ENCODE assay signal across 17 mouse cellular contexts in the genomic region with DNA sequence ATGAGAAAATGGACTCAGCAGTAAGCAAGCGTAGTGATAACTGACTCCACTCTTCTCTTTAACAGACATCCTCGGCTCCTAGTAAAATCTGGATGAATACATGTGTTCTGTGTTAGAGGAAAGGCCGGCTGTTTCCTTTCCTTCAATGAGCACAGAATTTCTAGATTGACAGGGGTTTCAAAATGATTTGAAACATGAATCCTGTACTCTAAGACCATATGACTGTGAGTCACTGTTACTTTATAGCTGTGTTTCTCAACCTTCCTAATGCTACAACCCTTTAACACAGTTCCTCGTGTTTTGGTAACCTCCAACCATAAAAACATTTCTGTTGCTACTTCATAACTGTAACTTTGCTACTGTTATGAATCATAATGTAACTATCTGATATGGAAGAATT. TPM values are rescaled to one million over a fixed set of nuclear protein-coding genes. Genes with fewer than 3 reads are reported as not detected.
DNase-seq lines count a peak whose midpoint lies in the region; ATAC-seq and TF ChIP-seq lines count a peak whose summit lies in the region.
"Had no signal": no experiment of that assay in that cellular context is flagged by ENCODE, and none has a peak within 500 bp of the region (broad histone marks: within the 10 kb centered on the region; RNA-seq: fewer than 3 reads in every experiment).

No protein-coding gene starts in this region.

- WGBS in lung, postnatal 0 days: 63% methylated on average over 4 of the region's 4 CpGs

- H3K9ac ChIP-seq in lung, postnatal 0 days (replicated peaks; ENCODE audit: low read depth): no peak overlapping the region
- H3K9ac ChIP-seq: forebrain, embryonic 13.5 days; hindbrain, embryonic 15.5 days had no signal

- H3ac ChIP-seq in myocyte (ENCODE audit: control insufficient read depth, insufficient read length): no peak overlapping the region

- TF ChIP-seq EP300 in lung, postnatal 0 days (IDR thresholded peaks at IDR 0.05): no peak

- no peak overlapping the region for H3K4me3 ChIP-seq in lung, postnatal 0 days (ENCODE audit: low read depth, low read length)
- H3K4me3 ChIP-seq in embryonic fibroblast, embryonic 13.5 days (ENCODE audit: insufficient read depth, low read length): no peak overlapping the region
- H3K4me3 ChIP-seq in myocyte: no peak overlapping the region
- H3K4me3 ChIP-seq: forebrain, embryonic 13.5 days; heart, embryonic 10.5 days; hindbrain, embryonic 15.5 days had no signal

- TF ChIP-seq POLR2A in embryonic fibroblast, embryonic 13.5 days (IDR thresholded peaks at IDR 0.05; ENCODE audit: low read depth, low read length): no peak
- TF ChIP-seq POLR2A in myocyte (IDR thresholded peaks at IDR 0.05; ENCODE audit: insufficient read length, low read depth): no peak

- no peaks in the 10 kb centered on the region for H3K79me2 ChIP-seq in myocyte (ENCODE audit: control insufficient read depth, insufficient read depth)

- ATAC-seq in lung, postnatal 0 days: no peak
- ATAC-seq: forebrain, embryonic 13.5 days; midbrain, embryonic 16.5 days had no signal

- no peaks in the 10 kb centered on the region for H3K4me1 ChIP-seq in lung, postnatal 0 days (ENCODE audit: insufficient read depth, low read depth, low read length)
- H3K4me1 ChIP-seq in embryonic fibroblast, embryonic 13.5 days (ENCODE audit: control insufficient read depth, insufficient read depth, low read length): peaks cover 5% of the 10 kb centered on the region
- H3K4me1 ChIP-seq: forebrain, embryonic 13.5 days; heart, embryonic 10.5 days; hindbrain, embryonic 15.5 days had no signal

- H3K27ac ChIP-seq in lung, postnatal 0 days (ENCODE audit: low read length): no peak overlapping the region
- peak overlapping the region; percentile 99 for H3K27ac ChIP-seq in embryonic fibroblast, embryonic 13.5 days (ENCODE audit: insufficient read depth, low read length)
- H3K27ac ChIP-seq: forebrain, embryonic 13.5 days; heart, embryonic 10.5 days; hindbrain, embryonic 15.5 days had no signal

- no peak for TF ChIP-seq CTCF in lung, postnatal 0 days (IDR thresholded peaks at IDR 0.05)
- no peak for TF ChIP-seq CTCF in embryonic fibroblast, embryonic 13.5 days (IDR thresholded peaks at IDR 0.05; ENCODE audit: borderline replicate concordance, insufficient read depth, low read length)

- no peaks in the 10 kb centered on the region for H3K9me3 ChIP-seq in lung, postnatal 0 days (ENCODE audit: low read length)
- H3K9me3 ChIP-seq: forebrain, embryonic 13.5 days; heart, embryonic 10.5 days; hindbrain, embryonic 15.5 days had no signal

- no peaks in the 10 kb centered on the region for H3K36me3 ChIP-seq in lung, postnatal 0 days (ENCODE audit: insufficient read depth, low read length)
- no peaks in the 10 kb centered on the region for H3K36me3 ChIP-seq in myocyte (ENCODE audit: control insufficient read depth, insufficient read depth)
- H3K36me3 ChIP-seq: heart, embryonic 10.5 days; hindbrain, embryonic 15.5 days had no signal

- H3K27me3 ChIP-seq in lung, postnatal 0 days (replicated peaks; ENCODE audit: insufficient read depth, low read length): no peaks in the 10 kb centered on the region
- no peaks in the 10 kb centered on the region for H3K27me3 ChIP-seq in myocyte (ENCODE audit: control insufficient read depth, insufficient read depth, insufficient read length)
- H3K27me3 ChIP-seq: forebrain, embryonic 13.5 days; hindbrain, embryonic 15.5 days had no signal

- peak; percentile 9 for DNase-seq in embryo, embryonic 11 days
- no peak for DNase-seq in embryo, embryonic 9.5 days (ENCODE audit: extremely low spot score)
- DNase-seq in lung, postnatal 0 days (ENCODE audit: low spot score): peak; percentile 47
- no peak for DNase-seq in lung, postnatal 14 days
- no peak for DNase-seq in frontal cortex, postnatal 10 days (ENCODE audit: low spot score in 2 of 2)
- DNase-seq in heart, postnatal 4 days: no peak
- DNase-seq: kidney, adult 11 months had no signal

- H3K4me2 ChIP-seq in lung, postnatal 0 days (replicated peaks; ENCODE audit: low read depth, low read length): no peak overlapping the region
- peak overlapping the region; percentile 87 for H3K4me2 ChIP-seq in myocyte (ENCODE audit: low read depth)
- H3K4me2 ChIP-seq: forebrain, embryonic 13.5 days; hindbrain, embryonic 15.5 days had no signal

TF ChIP-seq in myocyte, 11 proteins besides CTCF, POLR2A, EP300 and RAD21:
- TF ChIP-seq TCF12 (IDR thresholded peaks at IDR 0.05; ENCODE audit: insufficient read depth, poor library complexity, severe bottlenecking): no peak
- TF ChIP-seq MAX (IDR thresholded peaks at IDR 0.05; ENCODE audit: low read depth): no peak
- TF ChIP-seq USF1 (IDR thresholded peaks at IDR 0.05; ENCODE audit: low read depth): peak; percentile 57
- TF ChIP-seq CEBPB (IDR thresholded peaks at IDR 0.05; ENCODE audit: insufficient read depth, poor library complexity, severe bottlenecking): peak; percentile 90
- TF ChIP-seq POLR2AphosphoS2 (IDR thresholded peaks at IDR 0.05; ENCODE audit: insufficient read length, low read depth): no peak
- TF ChIP-seq REST (IDR thresholded peaks at IDR 0.05; ENCODE audit: insufficient read depth, insufficient read length): no peak
- no peak for TF ChIP-seq TCF3 (IDR thresholded peaks at IDR 0.05; ENCODE audit: insufficient read length, low read depth)
- no peak for TF ChIP-seq SRF (IDR thresholded peaks at IDR 0.05; ENCODE audit: control insufficient read depth, insufficient read length, low read depth)

RNA-seq across cellular contexts. Expression of gene Atp10b, which starts 33.8 kb away (rescaled TPM):
- polyA plus RNA-seq in lung, postnatal 0 days (2015; fragmentation: Nextera tagmentation; extraction: Ambion mirVana): 0.16 and 0.19 TPM in 2 replicates
- polyA plus RNA-seq in embryonic fibroblast, embryonic 13.5 days (2011; ENCODE audit: insufficient read length, low read depth, missing spikeins): 0.14 TPM in 1 of 2 replicates, not detected in the other
- polyA plus RNA-seq in myocyte (2012; fragmentation: generic; extraction: Trizol): 0.02 TPM
- not detected for total RNA-seq in heart, postnatal 4 days (2021)
- total RNA-seq: heart, postnatal 25 days; liver, adult 2 months; megakaryocyte-erythroid progenitor cell, adult 5-6 weeks had no signal
- polyA plus RNA-seq: adrenal gland, adult 2 months; liver, adult 2 months had no signal

Comparison
In these comparisons a context has a peak if more than half of its experiments do, and no peak if none do; other contexts are left out.
1. DNase-seq: peak in embryo, embryonic 11 days (single experiment) and lung, postnatal 0 days (single experiment); none in embryo, embryonic 9.5 days (single experiment), lung, postnatal 14 days (single experiment), frontal cortex, postnatal 10 days (0 of 2) and heart, postnatal 4 days (single experiment).